Comparison of ENCODE assay signal across 1 mouse cellular context in the genomic region with DNA sequence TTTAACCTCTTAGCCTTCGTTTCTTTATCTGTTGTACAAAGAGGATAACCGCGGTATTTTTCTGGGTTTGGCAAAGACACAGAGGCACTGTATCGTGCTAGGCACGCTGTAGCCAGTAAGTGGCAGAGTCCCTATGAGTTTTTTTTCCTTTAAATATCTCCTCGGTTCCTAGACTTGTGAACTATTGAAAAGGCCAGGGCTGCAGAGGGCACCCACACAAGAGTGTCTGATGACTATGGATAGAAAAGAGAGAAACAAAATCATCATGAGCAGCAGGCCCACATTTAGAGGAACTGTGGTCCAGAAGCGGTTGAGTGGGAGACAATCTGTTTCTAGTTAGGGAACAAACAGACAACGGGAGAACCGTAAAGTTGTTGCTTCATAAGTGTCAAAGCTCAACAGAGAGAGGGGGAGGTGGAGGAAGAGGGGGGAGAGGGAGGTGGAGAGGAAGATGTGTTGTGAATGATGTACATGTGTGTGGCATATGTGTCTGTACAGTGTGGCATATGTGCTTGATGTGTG.
TF ChIP-seq lines count a peak whose summit lies in the region.

No protein-coding gene starts in this region.

TF ChIP-seq in MEL, 35 proteins besides CTCF, POLR2A, EP300 and RAD21 (continued from another document):
- TF ChIP-seq USF1 (IDR thresholded peaks at IDR 0.05; ENCODE audit: low read depth, low read length) (no peak), TAL1 (IDR thresholded peaks at IDR 0.05; ENCODE audit: low read length) (no peak), HCFC1 (IDR thresholded peaks at IDR 0.05; ENCODE audit: low read depth, low read length) (peak; percentile 47; the same call in 1 of the 2 replicates), NRF1 (IDR thresholded peaks at IDR 0.05; ENCODE audit: insufficient read depth, low read depth, low read length, poor library complexity, severe bottlenecking) (no peak), JUND (IDR thresholded peaks at IDR 0.05; ENCODE audit: low read depth, low read length) (no peak), MAZ (IDR thresholded peaks at IDR 0.05; ENCODE audit: low read depth, low read length) (no peak; the same call in 1 of the 2 replicates), ZNF384 (IDR thresholded peaks at IDR 0.05; ENCODE audit: low read depth, low read length) (peak; percentile 95), POLR2AphosphoS5 (IDR thresholded peaks at IDR 0.05; ENCODE audit: borderline replicate concordance, low read depth, low read length) (peak; percentile 53; the same call in 1 of the 2 replicates), MXI1 (IDR thresholded peaks at IDR 0.05; ENCODE audit: low read depth, low read length) (peak; percentile 87), CHD2 (IDR thresholded peaks at IDR 0.05; ENCODE audit: low read length) (no peak), BHLHE40 (IDR thresholded peaks at IDR 0.05; ENCODE audit: borderline replicate concordance, low read depth, low read length) (peak; percentile 74; the same call in 1 of the 2 replicates), ETS1 (IDR thresholded peaks at IDR 0.05; ENCODE audit: low read depth, low read length) (peak; percentile 89), KAT2A (conservative IDR thresholded peaks at IDR 0.05; ENCODE audit: low read depth, low read length) (no peak), ZKSCAN1 (IDR thresholded peaks at IDR 0.05; ENCODE audit: low read depth, low read length) (peak; percentile 72), TCF12 (IDR thresholded peaks at IDR 0.05; ENCODE audit: low read depth, low read length) (peak; percentile 76), ZC3H11A (IDR thresholded peaks at IDR 0.05; ENCODE audit: low read depth, low read length) (no peak), TBP (IDR thresholded peaks at IDR 0.05; ENCODE audit: low read depth, low read length) (no peak), GATA1 (IDR thresholded peaks at IDR 0.05; ENCODE audit: low read depth, low read length) (peak; percentile 79), MAX (IDR thresholded peaks at IDR 0.05; ENCODE audit: low read length) (peak; percentile 77), SIN3A (IDR thresholded peaks at IDR 0.05; ENCODE audit: low read length) (peak; percentile 76; the same call in 1 of the 2 replicates), SMC3 (IDR thresholded peaks at IDR 0.05; ENCODE audit: low read depth, low read length) (peak; percentile 31), MEF2A (IDR thresholded peaks at IDR 0.05; ENCODE audit: extremely low read depth, insufficient replicate concordance, low read depth, low read length, poor library complexity, severe bottlenecking) (0 out of 2 replicates have a peak, but pooled peaks have one; percentile 51), GABPA (IDR thresholded peaks at IDR 0.05; ENCODE audit: low read depth, low read length) (no peak)
